Mouse (Mus musculus) forebrain, embryonic 15.5 days (tissue): ENCODE measurements around the gene Cst12. TPM values are rescaled to one million over a fixed set of nuclear protein-coding genes. Genes with fewer than 3 reads are reported as not detected.

Experiments used
- ATAC-seq: fragments of 200-750 bp; cut with Nextera tagmentation; replicated peaks from 2 replicates; pipeline ENCODE4 v1.8.0; 2017; ENCODE audit warnings: mild to moderate bottlenecking, moderate TSS enrichment, moderate library complexity
- H3K27ac ChIP-seq: fragments of 300-500 bp; sonication (generic); replicated peaks from 2 replicates; pipeline ENCODE4 v1.5.1; 2015; ENCODE audit warnings: mild to moderate bottlenecking, inconsistent platforms
- H3K27me3 ChIP-seq: fragments of 300-500 bp; sonication (generic); 2 replicates; pipeline ENCODE4 v1.6.1; 2015; ENCODE audit warnings: inconsistent platforms
- H3K36me3 ChIP-seq: fragments of 300-500 bp; sonication (generic); 2 replicates; pipeline ENCODE4 v1.6.1; 2015; ENCODE audit warnings: mild to moderate bottlenecking, inconsistent platforms
- H3K4me1 ChIP-seq: fragments of 300-500 bp; sonication (generic); 2 replicates; pipeline ENCODE4 v1.6.1; 2015; ENCODE audit warnings: inconsistent platforms
- H3K4me2 ChIP-seq: fragments of 300-500 bp; sonication (generic); replicated peaks from 2 replicates; pipeline ENCODE4 v1.6.1; 2015; ENCODE audit warnings: mild to moderate bottlenecking, inconsistent platforms
- H3K4me3 ChIP-seq: fragments of 300-500 bp; sonication (generic); 2 replicates; pipeline ENCODE4 v1.5.1; 2015; ENCODE audit warnings: mild to moderate bottlenecking, inconsistent platforms
- H3K9ac ChIP-seq: fragments of 300-500 bp; sonication (generic); replicated peaks from 2 replicates; pipeline ENCODE4 v1.6.1; 2015; ENCODE audit warnings: mild to moderate bottlenecking, inconsistent platforms
- H3K9me3 ChIP-seq: fragments of 300-500 bp; sonication (generic); 2 replicates; pipeline ENCODE4 v1.6.1; 2016; ENCODE audit warnings: inconsistent platforms
- WGBS: fragments of 180-500 bp; shearing (Covaris S2); methylation state at CpG from one replicate; pipeline ENCODE4 v1.1.7; 2015; ENCODE audit warnings: mixed read lengths; 5-methylcytosine and 5-hydroxymethylcytosine counted together
- polyA plus RNA-seq: library from polyadenylated mRNA; unstranded; fragments of >200 nt; fragmentation: Nextera tagmentation; extraction: Ambion mirVana; gene quantifications from 2 replicates; pipeline ENCODE4 v1.2.1, GENCODE M21; 2015

The Cst12 gene
- polyA plus RNA-seq, 1 experiment from 2014 or later: not detected

DNA sequence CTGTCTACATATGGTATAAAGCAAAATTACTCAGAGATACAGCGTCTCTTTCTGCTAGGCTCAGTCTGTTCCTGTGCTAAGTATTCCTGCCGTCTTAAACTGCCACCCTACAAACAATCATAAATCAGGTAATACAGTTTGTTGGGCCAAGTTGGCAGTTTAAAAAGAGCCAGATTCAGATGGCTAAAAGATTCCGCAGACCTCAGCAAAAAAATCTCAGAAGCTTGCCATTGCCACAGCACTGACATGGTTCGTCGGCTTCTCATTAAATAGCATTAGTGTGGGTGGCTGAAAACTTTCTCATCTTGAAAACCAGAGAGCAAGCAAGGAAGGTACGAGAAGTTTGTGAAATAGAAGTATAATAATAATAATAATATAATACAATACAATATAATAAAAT is 17.5 kb downstream of the Cst12 start:
- Histone ChIP-seq H3K27ac (no peak overlapping the region), H3K36me3 (no peaks in the 10 kb centered on the region), H3K9ac (no peak overlapping the region), H3K4me3 (no peak overlapping the region), H3K4me2 (no peak overlapping the region), H3K9me3 (no peaks in the 10 kb centered on the region), H3K4me1 (no peaks in the 10 kb centered on the region), H3K27me3 (no peaks in the 10 kb centered on the region)
- no peak for ATAC-seq
- WGBS: 86% methylated on average over 6 of the region's 6 CpGs

DNA sequence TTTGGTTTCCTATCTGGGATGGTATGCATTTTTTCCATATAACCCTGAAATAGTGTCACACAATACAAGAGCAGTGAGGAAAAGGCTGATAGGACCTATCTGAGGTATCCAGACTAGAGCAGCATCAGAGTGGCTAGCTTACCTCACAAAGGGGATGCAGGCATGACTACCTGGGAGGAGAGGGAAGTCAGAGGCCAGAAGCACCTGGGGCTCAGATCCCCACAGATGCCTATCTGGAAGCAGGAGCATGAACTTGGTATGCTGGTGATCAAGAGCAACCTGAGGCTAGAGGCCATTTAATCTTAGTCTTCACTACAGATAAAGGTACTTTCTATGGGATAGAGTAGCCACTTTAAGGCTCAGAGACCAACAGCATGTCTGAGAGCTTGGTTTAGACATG is 30.7 kb downstream of the Cst12 start, which contains the start of gene Cst13:
Gene Cst13, plus strand, starts transcription at position 173 of the 400 bp plus-strand sequence.
- Histone ChIP-seq H3K36me3 (no peaks in the 10 kb centered on the region), H3K27me3 (no peaks in the 10 kb centered on the region), H3K27ac (no peak within 1 kb of the TSS), H3K4me3 (no peak within 1 kb of the TSS), H3K9ac (no peak within 1 kb of the TSS), H3K4me2 (no peak within 1 kb of the TSS), H3K9me3 (no peaks in the 10 kb centered on the region), H3K4me1 (no peaks in the 10 kb centered on the region)
- no peak for ATAC-seq

DNA sequence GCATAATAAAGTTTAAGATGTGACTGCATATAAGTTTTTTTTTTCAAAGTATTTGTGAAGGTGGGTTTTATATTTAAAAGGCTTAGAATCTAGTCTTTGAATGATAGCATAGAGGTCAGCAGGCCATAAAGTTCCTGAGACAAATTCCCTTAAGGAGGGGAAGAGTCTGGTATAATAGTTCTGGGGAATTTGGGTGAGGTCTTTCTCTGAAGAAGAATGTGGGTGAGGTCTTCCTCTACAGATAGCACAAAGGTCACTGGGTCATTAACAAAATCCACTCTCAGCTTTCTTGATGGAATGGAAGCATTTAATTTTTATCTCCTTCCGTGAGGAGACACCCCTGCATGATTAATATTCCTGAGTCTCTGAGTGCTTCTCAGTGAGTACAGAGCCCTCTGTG is 36.8 kb downstream of the Cst12 start:
- WGBS: 81% methylated on average over 1 of the region's 1 CpGs
- no peak overlapping the region for H3K4me2 ChIP-seq

DNA sequence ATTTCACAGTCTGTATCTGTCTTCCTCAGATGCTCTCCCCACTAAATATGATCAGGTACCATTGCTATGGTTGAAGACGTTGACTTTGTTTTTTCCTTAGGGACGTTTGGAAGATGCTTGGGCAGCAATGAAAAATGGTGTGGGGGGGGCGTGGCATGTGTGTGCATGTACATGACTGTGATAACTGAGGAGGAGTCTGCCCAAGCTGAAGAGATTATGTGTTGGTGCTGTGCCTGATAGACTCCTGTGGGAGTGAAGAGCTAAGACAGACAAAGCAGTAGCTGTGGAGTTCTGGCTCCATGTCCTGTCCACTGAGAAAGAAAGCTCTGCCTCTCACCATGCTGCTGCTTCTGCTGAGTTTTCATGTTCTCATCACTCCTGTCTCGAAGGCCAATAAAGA is 45.8 kb downstream of the Cst12 start, which contains the start of gene Cst9:
Gene Cst9, plus strand, starts transcription at position 236 of the 400 bp plus-strand sequence.
- ATAC-seq: no peak
- whole genome bisulfite sequencing: 70% methylated on average over 4 of the region's 4 CpGs
- no peaks in the 10 kb centered on the region for H3K4me1 ChIP-seq

More for the DNA sequence above, 36.8 kb downstream of the Cst12 start:
- no peak overlapping the region for H3K27ac ChIP-seq
- no peaks in the 10 kb centered on the region for H3K9me3 ChIP-seq
- no peaks in the 10 kb centered on the region for H3K36me3 ChIP-seq
- no peak for ATAC-seq
- no peak overlapping the region for H3K4me3 ChIP-seq
- H3K27me3 ChIP-seq: no peaks in the 10 kb centered on the region
- H3K4me1 ChIP-seq: no peaks in the 10 kb centered on the region
- no peak overlapping the region for H3K9ac ChIP-seq

DNA sequence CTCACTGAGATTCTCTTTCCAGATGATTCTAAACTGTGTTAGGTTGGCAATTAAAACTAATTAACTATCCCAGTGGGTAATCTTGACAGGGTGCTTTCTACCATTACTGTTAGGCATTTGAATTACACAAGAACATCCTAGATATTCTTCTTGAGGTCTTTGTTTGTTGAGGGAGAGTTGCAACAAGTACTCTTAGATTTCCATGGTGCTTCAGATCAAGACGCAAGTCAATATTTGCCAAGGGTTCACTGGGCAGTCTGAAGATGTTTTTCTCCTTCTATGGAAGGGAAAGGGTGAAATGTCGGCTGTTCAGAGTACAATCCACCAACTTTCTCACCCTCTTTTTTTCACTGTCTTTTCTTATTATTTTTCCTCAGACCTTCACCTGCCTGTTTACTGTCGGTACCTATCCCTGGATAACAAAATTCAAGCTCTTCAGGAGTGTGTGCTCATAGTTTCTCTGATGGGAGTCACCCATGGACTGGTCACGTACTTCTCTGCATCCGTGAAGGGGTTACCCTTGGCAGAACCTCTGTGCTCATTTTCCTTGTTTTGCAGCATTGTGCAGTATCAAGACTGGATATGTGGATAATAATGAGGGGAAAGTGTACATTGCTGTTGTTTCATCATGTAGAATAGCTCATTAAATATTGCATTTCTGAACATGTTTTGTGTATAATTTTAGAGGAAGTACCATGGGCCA is 49.1 kb downstream of the Cst12 start:
- ATAC-seq: no peak
- Histone ChIP-seq H3K27me3 (no peaks in the 10 kb centered on the region), H3K27ac (no peak overlapping the region), H3K4me1 (no peaks in the 10 kb centered on the region), H3K36me3 (no peaks in the 10 kb centered on the region), H3K4me3 (no peak overlapping the region), H3K9me3 (no peaks in the 10 kb centered on the region), H3K9ac (no peak overlapping the region), H3K4me2 (no peak overlapping the region)
- WGBS: 91% methylated on average over 5 of the region's 5 CpGs

More for the DNA sequence above, 45.8 kb downstream of the Cst12 start, which contains the start of gene Cst9:
- H3K27ac ChIP-seq: no peak within 1 kb of the TSS
- no peak within 1 kb of the TSS for H3K9ac ChIP-seq
- no peak within 1 kb of the TSS for H3K4me3 ChIP-seq
- no peak within 1 kb of the TSS for H3K4me2 ChIP-seq
- no peaks in the 10 kb centered on the region for H3K27me3 ChIP-seq
- no peaks in the 10 kb centered on the region for H3K36me3 ChIP-seq
- no peaks in the 10 kb centered on the region for H3K9me3 ChIP-seq

DNA sequence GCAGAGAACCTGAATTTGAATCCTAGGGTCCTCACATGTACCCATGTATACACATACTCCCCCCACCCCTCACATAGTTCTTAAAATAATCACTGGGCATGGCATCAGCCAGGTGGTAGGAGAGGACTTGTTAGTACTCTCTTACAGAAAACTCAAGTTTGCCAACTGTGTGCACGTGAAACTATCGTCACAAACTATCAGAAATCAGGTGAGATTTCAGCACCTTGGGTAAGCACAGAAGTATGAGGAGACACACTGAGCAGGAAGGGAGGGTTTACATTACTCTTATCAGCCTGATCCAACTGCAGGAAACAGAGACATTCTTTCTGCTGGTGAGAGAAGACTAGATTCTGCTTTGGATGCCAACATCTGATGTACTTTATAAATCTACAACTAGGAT is 50.1 kb downstream of the Cst12 start:
- H3K27ac ChIP-seq: no peak overlapping the region
- H3K9me3 ChIP-seq: no peaks in the 10 kb centered on the region
- no peak for ATAC-seq
- WGBS: 94% methylated on average over 2 of the region's 2 CpGs
- no peaks in the 10 kb centered on the region for H3K4me1 ChIP-seq
- no peaks in the 10 kb centered on the region for H3K36me3 ChIP-seq
- no peak overlapping the region for H3K9ac ChIP-seq
- no peaks in the 10 kb centered on the region for H3K27me3 ChIP-seq
- no peak overlapping the region for H3K4me2 ChIP-seq
- no peak overlapping the region for H3K4me3 ChIP-seq

Other genes starting within 250 kb of the Cst12 start
- 62.4 and 72.9 TPM in 2 replicates for gene Nxt1, start 116.8 kb upstream of the Cst12 start, polyA plus RNA-seq
- 20.7 and 21.2 TPM in 2 replicates for gene Gzf1, start 108.3 kb upstream of the Cst12 start, polyA plus RNA-seq
- gene Napb, start 56.9 kb upstream of the Cst12 start, polyA plus RNA-seq: 37.3 and 38.0 TPM in 2 replicates
- gene Cstl1, start 39.0 kb upstream of the Cst12 start, polyA plus RNA-seq: not detected in 2 replicates
- not detected in 2 replicates for gene Cst11, start 17.9 kb upstream of the Cst12 start, polyA plus RNA-seq
- gene 8030411F24Rik, start 7.4 kb upstream of the Cst12 start, polyA plus RNA-seq: not detected in 2 replicates
- gene Cst8, start 9.4 kb downstream of the Cst12 start, polyA plus RNA-seq: not detected in 2 replicates
- gene Cst13, start 30.7 kb downstream of the Cst12 start, polyA plus RNA-seq: not detected in 2 replicates
- gene Cst9, start 45.8 kb downstream of the Cst12 start, polyA plus RNA-seq: not detected in 2 replicates
- not detected in 2 replicates for gene 9230104L09Rik, start 75.7 kb downstream of the Cst12 start, polyA plus RNA-seq
- gene Cst3, start 86.3 kb downstream of the Cst12 start, polyA plus RNA-seq: 461 and 495 TPM in 2 replicates
- not detected in 2 replicates for gene Gm1330, start 213.9 kb downstream of the Cst12 start, polyA plus RNA-seq
- not detected in 2 replicates for gene Gm10750, start 227.9 kb downstream of the Cst12 start, polyA plus RNA-seq